Mouse (Mus musculus) midbrain, embryonic 13.5 days (tissue): Measurements from ENCODE around the gene Cep126. TPM values are rescaled to one million over a fixed set of nuclear protein-coding genes. Genes with fewer than 3 reads are reported as not detected.
A peak's percentile ranks its signal among the peaks of the same experiment; 100 is the strongest.

ENCODE experiments used
- ATAC-seq: fragments of 200-750 bp; cut with Nextera tagmentation; 2 replicates; pipeline ENCODE4 v1.8.0; 2017; ENCODE audit warnings: mild to moderate bottlenecking, moderate TSS enrichment, moderate library complexity
- H3K27ac ChIP-seq: fragments of 300-500 bp; sonication (generic); 2 replicates; pipeline ENCODE4 v1.5.1; 2015; ENCODE audit warnings: inconsistent platforms, mild to moderate bottlenecking, moderate library complexity
- H3K27me3 ChIP-seq: fragments of 300-500 bp; sonication (generic); 2 replicates; pipeline ENCODE4 v1.6.1; 2015; ENCODE audit warnings: mild to moderate bottlenecking, inconsistent platforms
- H3K36me3 ChIP-seq: fragments of 300-500 bp; sonication (generic); 2 replicates; pipeline ENCODE4 v1.6.1; 2015; ENCODE audit warnings: mild to moderate bottlenecking, inconsistent platforms
- H3K4me1 ChIP-seq: fragments of 300-500 bp; sonication (generic); replicated peaks from 2 replicates; pipeline ENCODE4 v1.6.1; 2015; ENCODE audit warnings: inconsistent platforms
- H3K4me2 ChIP-seq: fragments of 300-500 bp; sonication (generic); replicated peaks from 2 replicates; pipeline ENCODE4 v1.6.1; 2015; ENCODE audit warnings: moderate library complexity, mild to moderate bottlenecking, inconsistent platforms
- H3K4me3 ChIP-seq: fragments of 300-500 bp; sonication (generic); replicated peaks from 2 replicates; pipeline ENCODE4 v1.5.1; 2015; ENCODE audit warnings: mild to moderate bottlenecking, inconsistent platforms
- H3K9ac ChIP-seq: fragments of 300-500 bp; sonication (generic); replicated peaks from 2 replicates; pipeline ENCODE4 v1.6.1; 2015; ENCODE audit warnings: mild to moderate bottlenecking, inconsistent platforms
- H3K9me3 ChIP-seq: fragments of 300-500 bp; sonication (generic); 2 replicates; pipeline ENCODE4 v1.6.1; 2016; ENCODE audit warnings: mild to moderate bottlenecking, inconsistent platforms
- WGBS: fragments of 180-500 bp; shearing (Covaris S2); methylation state at CpG from one replicate; pipeline ENCODE4 v1.1.7; 2015; 5-methylcytosine and 5-hydroxymethylcytosine counted together
- polyA plus RNA-seq: library from polyadenylated mRNA; unstranded; fragments of >200 nt; fragmentation: Nextera tagmentation; extraction: Ambion mirVana; gene quantifications from 2 replicates; pipeline ENCODE4 v1.2.1, GENCODE M21; 2015

Cep126 gene
- polyA plus RNA-seq, 1 experiment from 2014 or later = 3.3 TPM

GRCm38 (mm10) chr9:8059636-8060035, 74.5 kb downstream of the Cep126 start:
- no peaks in the 10 kb centered on the region for H3K36me3 ChIP-seq
- H3K4me2 ChIP-seq = no peak overlapping the region
- H3K27ac ChIP-seq = no peak overlapping the region
- ATAC-seq = no peak
- H3K4me3 ChIP-seq = no peak overlapping the region
- H3K9ac ChIP-seq = no peak overlapping the region
- H3K27me3 ChIP-seq = no peaks in the 10 kb centered on the region
- WGBS = 81% methylated on average over 3 of the region's 3 CpGs
- H3K9me3 ChIP-seq = no peaks in the 10 kb centered on the region
- no peaks in the 10 kb centered on the region for H3K4me1 ChIP-seq

DNA sequence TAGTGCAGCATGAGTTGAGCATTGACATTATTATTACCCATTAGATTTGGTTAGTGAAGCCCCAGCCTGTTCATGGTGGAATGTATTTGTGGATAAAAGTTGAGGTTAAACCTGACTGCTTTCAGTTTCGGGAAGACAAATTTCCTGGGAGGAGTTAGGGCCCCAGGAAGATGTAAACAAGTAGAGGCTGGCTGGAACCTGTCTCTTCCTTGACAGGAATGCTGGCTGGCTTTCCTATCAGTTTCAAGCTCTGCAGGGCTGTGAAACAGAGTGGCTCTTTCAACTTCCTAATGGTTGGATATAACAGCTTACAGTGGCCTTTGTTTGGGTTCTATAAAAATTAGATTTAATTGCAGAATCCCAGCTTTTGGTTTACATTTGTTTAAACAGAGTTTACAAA, 79.3 kb downstream of the Cep126 start:
- Histone ChIP-seq H3K4me1 (no peaks in the 10 kb centered on the region), H3K27me3 (no peaks in the 10 kb centered on the region), H3K9me3 (no peaks in the 10 kb centered on the region), H3K4me2 (no peak overlapping the region), H3K36me3 (no peaks in the 10 kb centered on the region), H3K4me3 (no peak overlapping the region), H3K27ac (no peak overlapping the region), H3K9ac (no peak overlapping the region)
- 59% methylated on average over 1 of the region's 1 CpGs for WGBS
- ATAC-seq = no peak

GRCm38 (mm10) chr9:8043044-8043387, 91.1 kb downstream of the Cep126 start:
- H3K27ac ChIP-seq = peak overlapping the region; percentile 88
- peak overlapping the region; percentile 75 for H3K4me3 ChIP-seq
- peak overlapping the region; percentile 64 for H3K4me2 ChIP-seq
- ATAC-seq = peak; percentile 73
- no peaks in the 10 kb centered on the region for H3K9me3 ChIP-seq
- H3K27me3 ChIP-seq = no peaks in the 10 kb centered on the region
- H3K36me3 ChIP-seq = no peaks in the 10 kb centered on the region
- peaks cover 16% of the 10 kb centered on the region for H3K4me1 ChIP-seq
- peak overlapping the region; percentile 81; the same call in 1 of the 2 replicates for H3K9ac ChIP-seq
- 13% methylated on average over 5 of the region's 5 CpGs for WGBS

GRCm38 (mm10) chr9:8042338-8043043, 91.6 kb downstream of the Cep126 start, which contains the start of gene Cfap300:
Cfap300 (minus strand) TSS chr9:8042823.
- H3K27me3 ChIP-seq = no peaks in the 10 kb centered on the region
- peak within 1 kb of the TSS; percentile 75 for H3K4me3 ChIP-seq
- H3K27ac ChIP-seq = peak within 1 kb of the TSS; percentile 88
- ATAC-seq = peak; percentile 99
- H3K36me3 ChIP-seq = no peaks in the 10 kb centered on the region
- H3K9me3 ChIP-seq = no peaks in the 10 kb centered on the region
- under 1% methylated on average over 39 of the region's 39 CpGs for WGBS
- H3K4me2 ChIP-seq = peak within 1 kb of the TSS; percentile 64
- H3K9ac ChIP-seq = peak within 1 kb of the TSS; percentile 81
- H3K4me1 ChIP-seq = peaks cover 16% of the 10 kb centered on the region

- Histone ChIP-seq H3K4me2 (no peak overlapping the region), H3K27me3 (no peaks in the 10 kb centered on the region), H3K36me3 (0 out of 2 replicates have a peak, but pooled peaks cover 10% of the 10 kb centered on the region), H3K4me3 (no peak overlapping the region), H3K9me3 (no peaks in the 10 kb centered on the region), H3K9ac (no peak overlapping the region), H3K27ac (no peak overlapping the region), H3K4me1 (no peaks in the 10 kb centered on the region)
- 49% methylated on average over 7 of the region's 7 CpGs for WGBS
- ATAC-seq = 0 out of 2 replicates have a peak, but pooled peaks have one; percentile 10
These were observed 98.5 kb downstream of the Cep126 start for GRCm38 (mm10) chr9:8035546-8035945.

GRCm38 (mm10) chr9:8035091-8035490, 99.0 kb downstream of the Cep126 start:
- no peak for ATAC-seq
- Histone ChIP-seq H3K4me2 (no peak overlapping the region), H3K27me3 (no peaks in the 10 kb centered on the region), H3K9ac (no peak overlapping the region), H3K9me3 (no peaks in the 10 kb centered on the region), H3K4me3 (no peak overlapping the region), H3K4me1 (no peaks in the 10 kb centered on the region), H3K36me3 (0 out of 2 replicates have a peak, but pooled peaks cover 10% of the 10 kb centered on the region), H3K27ac (no peak overlapping the region)
- WGBS = 58% methylated on average over 4 of the region's 4 CpGs

DNA sequence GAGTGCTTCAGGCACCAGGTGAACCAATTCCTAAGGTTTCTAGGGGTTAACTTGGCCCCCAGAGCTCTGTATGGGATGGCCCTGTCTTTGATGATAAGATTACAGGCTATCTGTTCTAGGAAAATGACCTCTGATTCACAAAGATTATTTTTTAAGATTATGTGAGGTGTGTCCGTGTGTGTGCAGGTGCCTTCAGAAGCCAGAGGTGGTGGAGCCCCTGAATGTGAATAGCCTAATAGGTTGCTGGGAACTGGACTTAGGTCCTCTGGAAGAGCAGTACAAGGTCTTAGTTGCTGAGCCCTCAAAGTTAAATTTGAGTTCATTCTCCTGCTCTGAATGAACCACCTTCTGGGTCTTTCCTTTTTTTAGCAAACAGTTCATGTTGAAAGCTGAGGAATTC, 100.0 kb downstream of the Cep126 start:
- no peaks in the 10 kb centered on the region for H3K4me1 ChIP-seq
- H3K36me3 ChIP-seq = 0 out of 2 replicates have a peak, but pooled peaks cover 10% of the 10 kb centered on the region
- H3K27me3 ChIP-seq = no peaks in the 10 kb centered on the region
- H3K27ac ChIP-seq = no peak overlapping the region
- H3K4me3 ChIP-seq = no peak overlapping the region
- H3K4me2 ChIP-seq = no peak overlapping the region
- no peak overlapping the region for H3K9ac ChIP-seq
- 89% methylated on average over 1 of the region's 1 CpGs for WGBS
- ATAC-seq = no peak
- no peaks in the 10 kb centered on the region for H3K9me3 ChIP-seq

DNA sequence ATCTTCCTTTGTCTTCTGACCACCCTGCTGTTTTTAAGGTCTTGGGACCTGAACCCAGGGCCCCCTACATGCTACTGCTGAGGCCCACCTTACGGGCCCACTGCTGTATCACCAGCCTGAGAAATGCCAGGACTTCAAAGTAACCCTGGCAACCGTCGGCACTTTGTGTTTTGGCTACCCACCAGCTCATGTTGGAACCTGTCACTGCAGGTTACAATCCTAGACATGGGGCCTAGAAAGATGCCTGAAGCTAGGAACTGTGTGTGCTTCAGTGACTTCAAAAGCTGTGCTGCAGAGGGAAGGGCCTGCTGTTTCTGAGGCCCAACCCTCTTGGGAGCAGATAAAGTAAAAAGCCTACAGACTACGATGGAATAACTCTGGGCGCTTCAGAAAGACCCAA, 101.2 kb downstream of the Cep126 start:
- H3K9me3 ChIP-seq = no peaks in the 10 kb centered on the region
- no peaks in the 10 kb centered on the region for H3K4me1 ChIP-seq
- H3K9ac ChIP-seq = no peak overlapping the region
- H3K27ac ChIP-seq = no peak overlapping the region
- H3K4me2 ChIP-seq = no peak overlapping the region
- no peak overlapping the region for H3K4me3 ChIP-seq
- H3K36me3 ChIP-seq = 0 out of 2 replicates have a peak, but pooled peaks cover 10% of the 10 kb centered on the region
- H3K27me3 ChIP-seq = no peaks in the 10 kb centered on the region
- WGBS = 77% methylated on average over 5 of the region's 5 CpGs
- ATAC-seq = peak; percentile 40; the same call in 1 of the 2 replicates

Other genes with a start within 250 kb of the Cep126 start
- 9.9 and 13.1 TPM in 2 replicates for gene Yap1, start 129.7 kb downstream of the Cep126 start, polyA plus RNA-seq
- 16.1 and 17.9 TPM in 2 replicates for gene Cfap300, start 91.5 kb downstream of the Cep126 start, polyA plus RNA-seq